Mouse (Mus musculus) CH12.LX (cell line): ENCODE results near the gene Ncor1. TPM values are rescaled to one million over a fixed set of nuclear protein-coding genes. Genes with fewer than 3 reads are reported as not detected.

ENCODE experiments used
- DNase-seq: peaks from one replicate; pipeline ENCODE4 v3.0.0-alpha.2; 2013; ENCODE audit errors: extremely low read depth
- H3K27ac ChIP-seq: 2 replicates; pipeline ENCODE4 v1.5.1; 2012; ENCODE audit warnings: low read depth, mild to moderate bottlenecking, control low read depth, moderate library complexity; ENCODE audit not compliant: insufficient read depth
- H3K27me3 ChIP-seq: replicated peaks from 2 replicates; pipeline ENCODE3; 2012; ENCODE audit warnings: inconsistent platforms
- H3K36me3 ChIP-seq, 2 experiments: replicated peaks in 1 of 2; 2 replicates each; pipeline versions ENCODE3 to v1.6.1; 2012; ENCODE audit warnings: inconsistent platforms in 1 of 2, low read length in 1 of 2, mild to moderate bottlenecking in 1 of 2, mixed read lengths in 1 of 2, moderate library complexity in 1 of 2; ENCODE audit not compliant: control insufficient read depth in 1 of 2, insufficient read depth in 1 of 2
- H3K4me1 ChIP-seq, 2 experiments: 2 replicates each; pipeline ENCODE4 v1.6.1; 2012; ENCODE audit warnings: inconsistent platforms in 1 of 2, moderate library complexity in 1 of 2; ENCODE audit not compliant: insufficient read depth in 2 of 2, control insufficient read depth in 1 of 2
- H3K4me2 ChIP-seq: 2 replicates; pipeline ENCODE4 v1.6.1; 2012; ENCODE audit warnings: low read depth, mild to moderate bottlenecking, control low read depth; ENCODE audit not compliant: poor library complexity, insufficient read depth, severe bottlenecking
- H3K4me3 ChIP-seq, 3 experiments: fragments of 150-350 bp in 1 of 3; sonication (generic) in 1 of 3; replicated peaks in 1 of 3; 2 replicates each; pipeline versions ENCODE3 to v1.5.1; 2011 to 2012; ENCODE audit warnings: low read depth in 2 of 3, low read length in 2 of 3, mild to moderate bottlenecking in 2 of 3, moderate library complexity in 2 of 3, control low read depth in 1 of 3, improper control_type of control experiment in 1 of 3, inconsistent platforms in 1 of 3, mixed read lengths in 1 of 3; ENCODE audit not compliant: poor library complexity in 1 of 3
- H3K79me2 ChIP-seq: replicated peaks from 2 replicates; pipeline ENCODE4 v1.6.1; 2012; ENCODE audit warnings: mild to moderate bottlenecking, moderate library complexity; ENCODE audit not compliant: control insufficient read depth, poor library complexity, insufficient read depth, severe bottlenecking; ENCODE audit errors: extremely low read depth
- H3K9ac ChIP-seq: 2 replicates; pipeline ENCODE4 v1.6.1; 2012; ENCODE audit warnings: low read depth, mild to moderate bottlenecking, control low read depth, moderate library complexity; ENCODE audit not compliant: insufficient read depth
- H3K9me3 ChIP-seq: replicated peaks from 2 replicates; pipeline ENCODE3; 2012; ENCODE audit warnings: low read length, inconsistent platforms, mixed read lengths
- BHLHE40 ChIP-seq: IDR thresholded peaks from 2 replicates; pipeline ENCODE4 v1.6.1; 2011; ENCODE audit warnings: mild to moderate bottlenecking, low read depth, low read length, improper control_type of control experiment
- CTCF ChIP-seq, 2 experiments: IDR thresholded peaks in 1 of 2; conservative IDR thresholded peaks in 1 of 2; 2 replicates each; pipeline ENCODE4 v1.5.1; 2011 to 2012; ENCODE audit warnings: low read depth in 2 of 2, low read length in 2 of 2, improper control_type of control experiment in 1 of 2, inconsistent platforms in 1 of 2, mild to moderate bottlenecking in 1 of 2, moderate library complexity in 1 of 2
- ELF1 ChIP-seq: IDR thresholded peaks from 2 replicates; pipeline ENCODE4 v1.6.1; 2014; ENCODE audit warnings: low read depth, mild to moderate bottlenecking, inconsistent platforms, low read length, improper control_type of control experiment
- EP300 ChIP-seq: IDR thresholded peaks from 2 replicates; pipeline ENCODE4 v1.6.1; 2011; ENCODE audit warnings: low read length, improper control_type of control experiment
- GABPA ChIP-seq: IDR thresholded peaks from 2 replicates; pipeline ENCODE4 v1.6.1; 2012; ENCODE audit warnings: low read depth, low read length, improper control_type of control experiment, inconsistent platforms; ENCODE audit not compliant: insufficient replicate concordance
- HCFC1 ChIP-seq: IDR thresholded peaks from 2 replicates; pipeline ENCODE4 v1.6.1; 2012; ENCODE audit warnings: low read depth, mild to moderate bottlenecking, inconsistent platforms, low read length, improper control_type of control experiment
- IRF4 ChIP-seq: IDR thresholded peaks from 2 replicates; pipeline ENCODE4 v1.6.1; 2014; ENCODE audit warnings: low read depth, mild to moderate bottlenecking, inconsistent platforms, low read length, improper control_type of control experiment
- MAFK ChIP-seq: IDR thresholded peaks from 2 replicates; pipeline ENCODE4 v1.6.1; 2011; ENCODE audit warnings: low read length, improper control_type of control experiment; ENCODE audit not compliant: insufficient replicate concordance
- MEF2A ChIP-seq: IDR thresholded peaks from 2 replicates; pipeline ENCODE4 v1.6.1; 2014; ENCODE audit warnings: low read depth, mild to moderate bottlenecking, inconsistent platforms, low read length, improper control_type of control experiment, borderline replicate concordance
- MYC ChIP-seq: IDR thresholded peaks from 2 replicates; pipeline ENCODE4 v1.6.1; 2011; ENCODE audit warnings: low read depth, mild to moderate bottlenecking, improper control_type of control experiment, low read length
- RAD21 ChIP-seq: IDR thresholded peaks from 2 replicates; pipeline ENCODE4 v1.6.1; 2011; ENCODE audit warnings: low read depth, mild to moderate bottlenecking, low read length, improper control_type of control experiment, moderate library complexity
- SIN3A ChIP-seq: IDR thresholded peaks from 2 replicates; pipeline ENCODE4 v1.6.1; 2012; ENCODE audit warnings: low read length, improper control_type of control experiment, inconsistent platforms
- SMC3 ChIP-seq: IDR thresholded peaks from 2 replicates; pipeline ENCODE4 v1.6.1; 2011; ENCODE audit warnings: low read depth, low read length, improper control_type of control experiment
- TBP ChIP-seq: conservative IDR thresholded peaks from 2 replicates; pipeline ENCODE4 v1.6.1; 2011; ENCODE audit warnings: low read depth, low read length, improper control_type of control experiment
- ZC3H11A ChIP-seq: IDR thresholded peaks from 2 replicates; pipeline ENCODE4 v1.6.1; 2012; ENCODE audit warnings: low read depth, mild to moderate bottlenecking, inconsistent platforms, low read length, improper control_type of control experiment
- ZKSCAN1 ChIP-seq: IDR thresholded peaks from 2 replicates; pipeline ENCODE4 v1.6.1; 2012; ENCODE audit warnings: low read depth, inconsistent platforms, low read length, improper control_type of control experiment, borderline replicate concordance
- ZNF384 ChIP-seq: IDR thresholded peaks from 2 replicates; pipeline ENCODE4 v1.6.1; 2012; ENCODE audit warnings: low read depth, low read length, improper control_type of control experiment, inconsistent platforms
- dilution Hi-C: fragments of 300-500 bp; cut with MboI; formaldehyde crosslinking; loops from 2 replicates; pipeline ENCODE4 v1.14.3; 2020; ENCODE audit warnings: low sequenced_read_pairs; ENCODE audit not compliant: extremely low pct_unique_long_range_greater_than_20kb, extremely low pct_ligation_motif_present
- in situ Hi-C: fragments of 300-500 bp; cut with MboI; formaldehyde crosslinking; loops from 3 replicates; pipeline ENCODE4 v1.14.3; 2019; ENCODE audit warnings: low sequenced_read_pairs, low pct_ligation_motif_present, low pct_unique_long_range_greater_than_20kb, mixed read lengths
- polyA plus RNA-seq: library from polyadenylated mRNA; unstranded; fragments of >175 nt; gene quantifications from 2 replicates; pipeline ENCODE4 v1.2.1, GENCODE M21; 2012; ENCODE audit warnings: low read depth; ENCODE audit not compliant: insufficient read length
- total RNA-seq, 2 experiments: library from RNA; depleted of rRNA; stranded (reverse); fragments of 300-350 nt in 1 of 2; fragments of >200 nt in 1 of 2; gene quantifications; 2 replicates each; pipeline ENCODE4 v1.2.3; 2012 to 2014

The Ncor1 gene
- total and polyA plus RNA-seq, 3 experiments, result 76.3 to 232 (median 83.8) TPM

DNA sequence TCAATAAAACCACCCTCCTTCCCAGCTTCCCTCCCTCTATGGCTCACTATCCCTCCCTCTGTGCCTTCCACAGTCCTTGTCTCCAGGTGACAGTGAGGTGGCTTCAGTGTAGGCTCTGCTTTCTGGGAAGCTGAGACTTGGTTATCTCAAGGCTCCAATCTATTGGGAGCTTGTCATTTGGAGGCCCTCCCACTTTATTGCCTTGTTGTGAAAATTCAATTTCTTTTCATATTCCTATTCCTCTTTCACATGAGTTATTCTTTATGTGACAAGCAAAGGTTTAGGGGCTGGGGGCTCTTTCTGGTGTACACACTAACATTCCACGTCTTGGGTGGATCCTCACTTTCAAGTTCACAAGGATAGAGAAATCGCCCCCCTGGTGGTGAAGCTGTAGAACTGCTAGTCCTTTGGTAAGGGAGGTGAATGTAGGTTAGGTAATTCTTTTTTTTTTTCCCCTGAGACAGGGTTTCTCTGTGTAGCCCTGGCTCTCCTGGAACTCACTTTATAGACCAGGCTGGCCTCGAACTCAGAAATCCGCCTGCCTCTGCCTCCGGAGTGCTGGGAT, 37.9 kb upstream of the Ncor1 start:
- Histone ChIP-seq H3K4me1 (peaks cover 0 to 15% of the 10 kb centered on the region in 2 experiments; a peak in 2 of 4 replicates), H3K27ac (no peak overlapping the region), H3K4me3 (no peak overlapping the region)
- in situ Hi-C loops (no loop called here), dilution Hi-C loops (no loop called here)
- DNase-seq, result peak; percentile 57
- TF ChIP-seq BHLHE40 (no peak), EP300 (no peak), ELF1 (no peak), SMC3 (peak; percentile 53), SIN3A (no peak), IRF4 (no peak), MEF2A (no peak), CTCF (conservative IDR thresholded peaks at IDR 0.05 in 1 of 2, IDR thresholded peaks at IDR 0.05 in 1 of 2; ENCODE audit: low read depth in 2 of 2, low read length in 2 of 2) (peak; percentile 74 to 79), ZNF384 (peak; percentile 82), RAD21 (peak; percentile 55)
- TF ChIP-seq, all 38 proteins: peak for 4
- Histone ChIP-seq H3K9me3 (no peaks in the 10 kb centered on the region), H3K27me3 (no peaks in the 10 kb centered on the region), H3K4me2 (no peak overlapping the region), H3K9ac (no peak overlapping the region), H3K79me2 (no peaks in the 10 kb centered on the region), H3K36me3 (peaks cover 0 to 8% of the 10 kb centered on the region in 2 experiments)

DNA sequence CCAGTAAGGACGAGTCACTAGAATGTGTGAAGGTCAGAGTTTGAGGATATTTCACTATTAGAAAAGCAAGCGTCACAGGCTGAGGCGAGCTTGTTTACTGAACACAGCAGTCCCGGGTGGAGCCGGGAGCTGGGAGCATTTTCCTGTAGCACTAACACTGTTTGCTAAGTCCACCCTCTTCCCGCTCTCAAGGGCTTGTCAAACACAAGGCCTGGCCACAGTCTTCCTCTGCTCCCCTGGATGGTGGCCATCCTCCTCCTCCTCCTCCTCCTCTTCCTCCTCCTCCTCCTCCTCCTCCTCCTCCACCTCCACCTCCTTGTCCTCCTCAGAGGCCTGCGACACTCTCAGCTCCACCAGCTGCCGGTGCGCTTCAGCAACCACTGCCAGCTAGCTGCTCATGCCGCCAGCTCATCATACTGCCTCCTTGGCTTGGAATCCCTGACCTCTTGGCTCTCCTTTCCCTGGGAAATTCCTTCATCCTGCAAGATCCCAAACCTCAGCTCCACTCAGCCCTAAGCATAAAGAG, 37.0 kb upstream of the Ncor1 start:
- dilution Hi-C loops, result no loop called here
- TF ChIP-seq SIN3A (no peak), MYC (no peak), HCFC1 (no peak), IRF4 (no peak), TBP (no peak), GABPA (no peak), ZNF384 (no peak), EP300 (no peak), MAFK (no peak), ZKSCAN1 (no peak), ZC3H11A (no peak)
- in situ Hi-C loops, result no loop called here
- Histone ChIP-seq H3K27me3 (no peaks in the 10 kb centered on the region), H3K27ac (no peak overlapping the region), H3K9me3 (no peaks in the 10 kb centered on the region), H3K79me2 (no peaks in the 10 kb centered on the region), H3K4me1 (peaks cover 0 to 15% of the 10 kb centered on the region in 2 experiments; a peak in 2 of 4 replicates), H3K4me2 (no peak overlapping the region), H3K4me3 (no peak overlapping the region), H3K9ac (no peak overlapping the region), H3K36me3 (peaks cover 0 to 8% of the 10 kb centered on the region in 2 experiments)
- no peak for DNase-seq
